Mouse (Mus musculus): Measurements from ENCODE around the gene Prkg1.

Prkg1 gene

GRCm38 (mm10) chr19:31147457-31147856 is 617.4 kb downstream of the Prkg1 start:
- DNase-seq (ENCODE audit: low spot score in 2 of 2), result no peak

GRCm38 (mm10) chr19:31146156-31146555 is 618.7 kb downstream of the Prkg1 start:
- no peak for DNase-seq (ENCODE audit: low spot score in 2 of 2)

- no peak for DNase-seq (ENCODE audit: low spot score in 2 of 2)
These were observed 622.9 kb downstream of the Prkg1 start for GRCm38 (mm10) chr19:31141905-31142304.

- no peak for DNase-seq (ENCODE audit: low spot score in 2 of 2)
These were observed 628.5 kb downstream of the Prkg1 start for GRCm38 (mm10) chr19:31136316-31136715.

- DNase-seq (ENCODE audit: low spot score in 2 of 2), result no peak
These were observed 632.2 kb downstream of the Prkg1 start for GRCm38 (mm10) chr19:31132614-31133013.

- no peak for DNase-seq (ENCODE audit: low spot score in 2 of 2)
These were observed 640.2 kb downstream of the Prkg1 start for GRCm38 (mm10) chr19:31124628-31125027.

- no peak for DNase-seq (ENCODE audit: low spot score in 2 of 2)
These were observed 650.1 kb downstream of the Prkg1 start for GRCm38 (mm10) chr19:31114690-31115089.

- no peak for DNase-seq (ENCODE audit: low spot score in 2 of 2)
These were observed 657.8 kb downstream of the Prkg1 start for GRCm38 (mm10) chr19:31106835-31107554.

- DNase-seq (ENCODE audit: low spot score in 2 of 2), result no peak
These were observed 658.8 kb downstream of the Prkg1 start for GRCm38 (mm10) chr19:31106036-31106435.

GRCm38 (mm10) chr19:31104764-31105163 is 660.1 kb downstream of the Prkg1 start:
- no peak for DNase-seq (ENCODE audit: low spot score in 2 of 2)

- no peak for DNase-seq (ENCODE audit: low spot score in 2 of 2)
These were observed 665.5 kb downstream of the Prkg1 start for GRCm38 (mm10) chr19:31099369-31099768.

- DNase-seq (ENCODE audit: low spot score in 2 of 2), result no peak
These were observed 667.0 kb downstream of the Prkg1 start for GRCm38 (mm10) chr19:31097857-31098256.

- DNase-seq (ENCODE audit: low spot score in 2 of 2), result no peak
These were observed 681.1 kb downstream of the Prkg1 start for GRCm38 (mm10) chr19:31083761-31084160.

- DNase-seq (ENCODE audit: low spot score in 2 of 2), result peak; percentile 98 to 99
These were observed 682.0 kb downstream of the Prkg1 start, which contains the start of gene Cstf2t for GRCm38 (mm10) chr19:31082662-31083429. TSS of gene Cstf2t (plus strand) at chr19:31082837.

GRCm38 (mm10) chr19:31082226-31082625 is 682.6 kb downstream of the Prkg1 start:
- no peak for DNase-seq (ENCODE audit: low spot score in 2 of 2)

GRCm38 (mm10) chr19:31078241-31078640 is 686.6 kb downstream of the Prkg1 start:
- no peak for DNase-seq (ENCODE audit: low spot score in 2 of 2)

- no peak for DNase-seq (ENCODE audit: low spot score in 2 of 2)
These were observed 688.7 kb downstream of the Prkg1 start for GRCm38 (mm10) chr19:31076106-31076505.

GRCm38 (mm10) chr19:31074717-31075063 is 690.1 kb downstream of the Prkg1 start:
- no peak for DNase-seq (ENCODE audit: low spot score in 2 of 2)

GRCm38 (mm10) chr19:31073959-31074716 is 690.7 kb downstream of the Prkg1 start:
- no peak for DNase-seq (ENCODE audit: low spot score in 2 of 2)

GRCm38 (mm10) chr19:31065206-31065781 is 699.5 kb downstream of the Prkg1 start:
- DNase-seq (ENCODE audit: low spot score in 2 of 2), result no peak

- no peak for DNase-seq (ENCODE audit: low spot score in 2 of 2)
These were observed 700.1 kb downstream of the Prkg1 start for GRCm38 (mm10) chr19:31064740-31065139.

- DNase-seq (ENCODE audit: low spot score in 2 of 2), result no peak
These were observed 718.2 kb downstream of the Prkg1 start for GRCm38 (mm10) chr19:31046601-31047000.
